Comparison of ENCODE assay signal across 20 mouse cellular contexts in the genomic region with DNA sequence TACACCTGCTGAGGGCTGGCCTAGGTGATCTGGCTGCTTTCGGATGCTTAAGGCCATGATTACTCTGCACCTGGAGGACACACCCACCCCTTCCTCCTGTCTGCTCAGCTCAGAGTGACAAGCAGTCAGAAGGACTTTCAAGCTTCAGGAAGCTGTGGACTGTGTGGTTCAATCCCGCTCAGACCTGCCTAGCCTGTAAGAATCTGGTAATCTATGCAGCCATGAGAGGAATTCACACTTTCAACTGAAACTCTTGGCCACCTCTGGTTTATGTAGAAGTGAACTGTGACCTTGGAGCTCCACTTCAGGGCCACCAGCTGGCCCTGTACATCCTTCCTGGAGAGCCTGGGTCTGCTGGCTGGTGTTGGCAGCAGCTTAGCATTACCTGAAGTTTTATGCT. TPM values are rescaled to one million over a fixed set of nuclear protein-coding genes. Genes with fewer than 3 reads are reported as not detected.
DNase-seq lines count a peak whose midpoint lies in the region; ATAC-seq and TF ChIP-seq lines count a peak whose summit lies in the region.
"Had no signal": no experiment of that assay in that cellular context is flagged by ENCODE, and none has a peak within 500 bp of the region (broad histone marks: within the 10 kb centered on the region; RNA-seq: fewer than 3 reads in every experiment).

No protein-coding gene starts in this region.

- DNase-seq in hindbrain, embryonic 10.5 days (ENCODE audit: low spot score): no peak
- DNase-seq in R1 (ENCODE audit: low read depth, low spot score): peak; percentile 56
- DNase-seq in kidney, adult 2 months: peak; percentile 72
- peak; percentile 50 to 70 for DNase-seq in kidney, postnatal 36 days
- DNase-seq in cerebellum, postnatal 36 days: no peak
- DNase-seq in layer of hippocampus, postnatal 25 days (ENCODE audit: extremely low spot score in 1 of 2, low spot score in 1 of 2): no peak
- DNase-seq in left cerebral cortex, adult 9 months (ENCODE audit: low spot score in 2 of 2): no peak
- DNase-seq: adrenal gland, adult 8-10 months; B cell, adult 2 months; cerebellum, adult 2 months; forebrain, postnatal 0 days; gastrocnemius, postnatal 14 days; heart, postnatal 4 days; right cerebral cortex, adult 18-20 months; thymus, adult 18-20 months had no signal

- H3K4me1 ChIP-seq in hindbrain, embryonic 10.5 days (replicated peaks): peaks cover 7% of the 10 kb centered on the region
- H3K4me1 ChIP-seq in hindbrain, embryonic 13.5 days (replicated peaks): peaks cover 6% of the 10 kb centered on the region; the same call in 1 of the 2 replicates
- peaks cover 19% of the 10 kb centered on the region for H3K4me1 ChIP-seq in kidney, adult 2 months (ENCODE audit: control insufficient read depth, insufficient read depth, low read length)

- peaks cover 2% of the 10 kb centered on the region; the same call in 1 of the 2 replicates for H3K9me3 ChIP-seq in hindbrain, embryonic 10.5 days
- H3K9me3 ChIP-seq in hindbrain, embryonic 13.5 days: no peaks in the 10 kb centered on the region
- H3K9me3 ChIP-seq: limb, embryonic 12.5 days; liver, embryonic 15.5 days; midbrain, embryonic 13.5 days had no signal

- H3K9ac ChIP-seq in hindbrain, embryonic 13.5 days: no peak overlapping the region
- H3K9ac ChIP-seq: forebrain, postnatal 0 days; limb, embryonic 12.5 days; liver, embryonic 15.5 days; midbrain, embryonic 13.5 days had no signal

- WGBS in hindbrain, embryonic 10.5 days: 74% methylated on average over 2 of the region's 2 CpGs
- 81% methylated on average over 2 of the region's 2 CpGs for WGBS in hindbrain, embryonic 13.5 days
- WGBS in kidney, adult 2 months: 39% methylated on average over 2 of the region's 2 CpGs

- TF ChIP-seq POLR2A in kidney, adult 2 months (IDR thresholded peaks at IDR 0.05; ENCODE audit: low read depth, low read length): no peak

- peak overlapping the region; percentile 31; the same call in 1 of the 2 replicates for H3K27ac ChIP-seq in hindbrain, embryonic 10.5 days
- no peak overlapping the region for H3K27ac ChIP-seq in hindbrain, embryonic 13.5 days
- H3K27ac ChIP-seq in kidney, adult 2 months (ENCODE audit: insufficient read depth, low read depth, low read length): peak overlapping the region; percentile 68
- H3K27ac ChIP-seq: limb, embryonic 12.5 days; liver, embryonic 15.5 days; midbrain, embryonic 13.5 days had no signal

- no peak overlapping the region for H3K4me2 ChIP-seq in hindbrain, embryonic 13.5 days
- H3K4me2 ChIP-seq: heart, embryonic 11.5 days; limb, embryonic 12.5 days; liver, embryonic 15.5 days; midbrain, embryonic 13.5 days had no signal

- H3K27me3 ChIP-seq in hindbrain, embryonic 10.5 days (ENCODE audit: insufficient read depth, poor library complexity, severe bottlenecking): peaks cover 7% of the 10 kb centered on the region; the same call in 1 of the 2 replicates
- no peaks in the 10 kb centered on the region for H3K27me3 ChIP-seq in hindbrain, embryonic 13.5 days
- no peaks in the 10 kb centered on the region for H3K27me3 ChIP-seq in kidney, adult 2 months (replicated peaks; ENCODE audit: control insufficient read depth, insufficient read depth, low read length)
- H3K27me3 ChIP-seq: limb, embryonic 12.5 days; liver, embryonic 15.5 days; midbrain, embryonic 13.5 days had no signal

- ATAC-seq in hindbrain, embryonic 13.5 days (ENCODE audit: low FRiP score): no peak
- ATAC-seq: forebrain, postnatal 0 days; midbrain, embryonic 13.5 days had no signal

- no peak overlapping the region for H3K4me3 ChIP-seq in hindbrain, embryonic 10.5 days
- H3K4me3 ChIP-seq in hindbrain, embryonic 13.5 days: no peak overlapping the region
- H3K4me3 ChIP-seq in kidney, adult 2 months (ENCODE audit: insufficient read depth, low read depth, low read length): no peak overlapping the region
- H3K4me3 ChIP-seq: limb, embryonic 12.5 days; liver, embryonic 15.5 days; midbrain, embryonic 13.5 days had no signal

- no peaks in the 10 kb centered on the region for H3K36me3 ChIP-seq in hindbrain, embryonic 10.5 days
- H3K36me3 ChIP-seq in hindbrain, embryonic 13.5 days: no peaks in the 10 kb centered on the region
- H3K36me3 ChIP-seq in kidney, adult 2 months (ENCODE audit: control insufficient read depth, insufficient read depth, low read length): no peaks in the 10 kb centered on the region
- H3K36me3 ChIP-seq: limb, embryonic 12.5 days; liver, embryonic 15.5 days; midbrain, embryonic 13.5 days had no signal

- TF ChIP-seq CTCF in kidney, adult 2 months (conservative IDR thresholded peaks at IDR 0.05; ENCODE audit: insufficient read depth, insufficient read length, low read depth, low read length): no peak

RNA-seq across cellular contexts. Expression of a gene that starts 11.9 kb away (rescaled TPM):
- 360 and 369 TPM in 2 replicates for polyA plus RNA-seq in hindbrain, embryonic 10.5 days (2016; fragmentation: Nextera tagmentation; extraction: Ambion mirVana)
- 276 and 296 TPM in 2 replicates for polyA plus RNA-seq in hindbrain, embryonic 13.5 days (2015; fragmentation: Nextera tagmentation; extraction: Ambion mirVana)
- polyA plus RNA-seq in kidney, adult 2 months (2012; rRNA removed): 476 and 599 TPM in 2 replicates
- 100 to 1,000 TPM in 1 of 2 experiments, 10 to 100 TPM in 1; 91.6 to 124 TPM for total RNA-seq in layer of hippocampus, postnatal 25 days (2021)

Comparison
In these comparisons a context has a peak if more than half of its experiments do, and no peak if none do; other contexts are left out.
1. DNase-seq: peak in R1 (single experiment), kidney, adult 2 months (single experiment) and kidney, postnatal 36 days (2 of 2); none in hindbrain, embryonic 10.5 days (single experiment), cerebellum, postnatal 36 days (0 of 2), layer of hippocampus, postnatal 25 days (0 of 2) and left cerebral cortex, adult 9 months (0 of 2).